Mouse (Mus musculus) midbrain, embryonic 15.5 days (tissue): ENCODE data around the gene Cmss1. TPM values are rescaled to one million over a fixed set of nuclear protein-coding genes. Genes with fewer than 3 reads are reported as not detected.

Source experiments
- ATAC-seq: fragments of 200-750 bp; cut with Nextera tagmentation; replicated peaks from 2 replicates; pipeline ENCODE4 v1.8.0; 2017; ENCODE audit warnings: moderate TSS enrichment
- H3K27ac ChIP-seq: fragments of 300-500 bp; sonication (generic); 2 replicates; pipeline ENCODE4 v1.5.1; 2015; ENCODE audit warnings: mild to moderate bottlenecking, inconsistent platforms
- H3K27me3 ChIP-seq: fragments of 300-500 bp; sonication (generic); replicated peaks from 2 replicates; pipeline ENCODE4 v1.6.1; 2015; ENCODE audit warnings: inconsistent platforms
- H3K36me3 ChIP-seq: fragments of 300-500 bp; sonication (generic); replicated peaks from 2 replicates; pipeline ENCODE4 v1.6.1; 2015; ENCODE audit warnings: inconsistent platforms
- H3K4me1 ChIP-seq: fragments of 300-500 bp; sonication (generic); 2 replicates; pipeline ENCODE4 v1.6.1; 2015; ENCODE audit warnings: inconsistent platforms
- H3K4me2 ChIP-seq: fragments of 300-500 bp; sonication (generic); 2 replicates; pipeline ENCODE4 v1.6.1; 2015; ENCODE audit warnings: inconsistent platforms, mild to moderate bottlenecking, moderate library complexity
- H3K4me3 ChIP-seq: fragments of 300-500 bp; sonication (generic); 2 replicates; pipeline ENCODE4 v1.5.1; 2015; ENCODE audit warnings: mild to moderate bottlenecking, inconsistent platforms
- H3K9ac ChIP-seq: fragments of 300-500 bp; sonication (generic); 2 replicates; pipeline ENCODE4 v1.6.1; 2015; ENCODE audit warnings: mild to moderate bottlenecking, inconsistent platforms
- H3K9me3 ChIP-seq: fragments of 300-500 bp; sonication (generic); 2 replicates; pipeline ENCODE4 v1.6.1; 2016; ENCODE audit warnings: inconsistent platforms
- WGBS: fragments of 180-500 bp; shearing (Covaris S2); methylation state at CpG from one replicate; pipeline ENCODE4 v1.1.7; 2015; ENCODE audit warnings: mixed read lengths; 5-methylcytosine and 5-hydroxymethylcytosine counted together
- polyA plus RNA-seq: library from polyadenylated mRNA; unstranded; fragments of >200 nt; fragmentation: Nextera tagmentation; extraction: Ambion mirVana; gene quantifications from 2 replicates; pipeline ENCODE4 v1.2.1, GENCODE M21; 2015

Gene Cmss1
- polyA plus RNA-seq, 1 experiment from 2014 or later, result 36.4 TPM

DNA sequence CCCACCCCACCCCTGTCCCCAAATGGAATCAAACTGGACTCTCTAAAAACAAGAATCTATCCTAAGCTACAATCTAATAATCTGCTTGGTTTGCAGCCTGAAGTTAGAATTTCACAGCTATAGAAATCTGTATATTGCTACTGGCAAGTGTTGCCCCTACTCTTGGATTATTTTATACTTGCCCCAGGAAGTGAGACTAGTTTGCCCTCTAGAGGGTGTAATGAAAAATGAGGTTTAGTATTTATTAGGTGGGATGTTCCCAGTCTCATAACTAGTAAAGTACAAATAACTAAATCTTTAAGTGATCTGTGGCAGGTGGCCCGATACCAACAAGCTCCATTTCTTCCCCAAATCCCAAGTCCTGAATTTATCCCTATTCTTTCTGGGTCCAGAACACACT is 29.1 kb downstream of the Cmss1 start:
- Histone ChIP-seq H3K27me3 (no peaks in the 10 kb centered on the region), H3K4me3 (no peak overlapping the region), H3K9me3 (no peaks in the 10 kb centered on the region), H3K4me2 (no peak overlapping the region), H3K36me3 (no peaks in the 10 kb centered on the region), H3K9ac (no peak overlapping the region), H3K4me1 (no peaks in the 10 kb centered on the region), H3K27ac (no peak overlapping the region)
- WGBS, result 89% methylated on average over 1 of the region's 1 CpGs
- no peak for ATAC-seq

GRCm38 (mm10) chr16:57575764-57576388 is 30.8 kb downstream of the Cmss1 start:
- H3K27ac ChIP-seq, result no peak overlapping the region
- no peaks in the 10 kb centered on the region for H3K9me3 ChIP-seq
- no peaks in the 10 kb centered on the region for H3K4me1 ChIP-seq
- no peak overlapping the region for H3K4me2 ChIP-seq
- WGBS, result 97% methylated on average over 1 of the region's 1 CpGs
- ATAC-seq, result no peak
- H3K36me3 ChIP-seq, result no peaks in the 10 kb centered on the region
- no peak overlapping the region for H3K4me3 ChIP-seq
- H3K27me3 ChIP-seq, result no peaks in the 10 kb centered on the region
- no peak overlapping the region for H3K9ac ChIP-seq

DNA sequence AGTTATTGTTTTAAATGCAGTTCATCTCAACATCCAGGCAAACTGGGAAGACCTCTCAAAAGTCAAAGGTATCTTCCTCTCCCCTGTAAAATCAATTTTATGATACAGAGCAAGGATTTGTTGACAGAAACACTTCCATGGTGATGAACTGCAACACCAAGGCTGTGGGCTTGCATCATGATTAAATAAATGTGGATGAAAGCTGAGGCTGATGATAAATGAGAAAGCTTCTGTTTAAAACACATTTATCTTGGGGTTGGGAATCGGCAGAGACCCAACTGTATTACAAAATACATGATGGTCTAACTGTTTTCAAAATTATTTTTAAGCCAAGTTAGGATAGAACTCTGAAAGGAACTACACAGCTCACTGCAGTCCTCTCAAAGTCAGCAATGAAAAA is 32.8 kb downstream of the Cmss1 start:
- Histone ChIP-seq H3K9ac (no peak overlapping the region), H3K4me3 (no peak overlapping the region), H3K4me1 (no peaks in the 10 kb centered on the region), H3K27me3 (no peaks in the 10 kb centered on the region), H3K36me3 (no peaks in the 10 kb centered on the region), H3K4me2 (no peak overlapping the region), H3K27ac (no peak overlapping the region), H3K9me3 (no peaks in the 10 kb centered on the region)
- 90% methylated on average over 1 of the region's 1 CpGs for WGBS
- no peak for ATAC-seq

GRCm38 (mm10) chr16:57570789-57571311 is 35.8 kb downstream of the Cmss1 start:
- no peak overlapping the region for H3K4me2 ChIP-seq
- ATAC-seq, result no peak
- no peak overlapping the region for H3K9ac ChIP-seq
- H3K27ac ChIP-seq, result no peak overlapping the region
- WGBS, result 86% methylated on average over 5 of the region's 5 CpGs
- H3K36me3 ChIP-seq, result no peaks in the 10 kb centered on the region
- no peak overlapping the region for H3K4me3 ChIP-seq
- H3K4me1 ChIP-seq, result no peaks in the 10 kb centered on the region
- no peaks in the 10 kb centered on the region for H3K9me3 ChIP-seq
- H3K27me3 ChIP-seq, result no peaks in the 10 kb centered on the region

DNA sequence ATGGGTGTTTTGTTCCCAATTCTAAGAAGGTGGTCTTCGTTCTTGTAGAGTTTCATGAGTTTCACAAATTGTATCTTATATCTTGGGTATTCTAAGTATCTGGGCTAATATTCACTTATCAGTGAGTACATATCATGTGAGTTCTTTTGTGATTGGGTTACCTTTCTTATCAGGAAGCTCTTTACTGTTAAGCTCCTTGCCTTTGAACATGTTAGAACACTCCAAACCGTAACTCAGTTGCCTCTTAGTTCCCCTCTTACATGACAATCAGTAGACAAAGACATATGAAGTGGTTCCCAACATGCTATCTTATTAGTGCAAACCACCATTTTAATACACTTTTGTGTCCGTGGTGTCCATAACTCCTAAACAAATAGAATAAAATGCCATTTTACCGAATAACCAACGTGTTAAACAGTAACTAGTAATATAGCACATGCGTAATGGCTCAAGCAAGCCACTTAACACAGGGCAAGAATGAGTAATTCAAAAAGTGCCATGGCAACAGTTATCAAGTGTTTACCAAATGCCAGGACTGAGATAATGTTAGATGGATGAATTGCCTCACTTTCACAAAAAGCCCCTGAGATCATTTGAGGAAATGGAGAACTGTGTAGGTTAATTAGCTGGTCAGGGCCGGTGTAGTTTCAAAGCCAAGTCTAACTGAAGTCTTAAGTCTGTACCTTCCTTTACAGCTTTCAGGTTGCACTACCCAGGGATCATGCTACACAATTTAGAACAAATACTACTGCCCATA is 37.8 kb downstream of the Cmss1 start:
- no peak overlapping the region for H3K4me2 ChIP-seq
- no peak overlapping the region for H3K4me3 ChIP-seq
- ATAC-seq, result no peak
- WGBS, result 95% methylated on average over 7 of the region's 7 CpGs
- no peaks in the 10 kb centered on the region for H3K27me3 ChIP-seq
- no peaks in the 10 kb centered on the region for H3K4me1 ChIP-seq
- H3K36me3 ChIP-seq, result no peaks in the 10 kb centered on the region
- no peak overlapping the region for H3K27ac ChIP-seq
- no peak overlapping the region for H3K9ac ChIP-seq
- no peaks in the 10 kb centered on the region for H3K9me3 ChIP-seq

- no peaks in the 10 kb centered on the region for H3K27me3 ChIP-seq
- WGBS, result 86% methylated on average over 3 of the region's 3 CpGs
- no peak overlapping the region for H3K4me3 ChIP-seq
- H3K36me3 ChIP-seq, result no peaks in the 10 kb centered on the region
- H3K27ac ChIP-seq, result no peak overlapping the region
- no peaks in the 10 kb centered on the region for H3K9me3 ChIP-seq
- no peaks in the 10 kb centered on the region for H3K4me1 ChIP-seq
- no peak overlapping the region for H3K9ac ChIP-seq
- ATAC-seq, result no peak
- no peak overlapping the region for H3K4me2 ChIP-seq
These were observed 40.4 kb downstream of the Cmss1 start for GRCm38 (mm10) chr16:57566215-57566614.

DNA sequence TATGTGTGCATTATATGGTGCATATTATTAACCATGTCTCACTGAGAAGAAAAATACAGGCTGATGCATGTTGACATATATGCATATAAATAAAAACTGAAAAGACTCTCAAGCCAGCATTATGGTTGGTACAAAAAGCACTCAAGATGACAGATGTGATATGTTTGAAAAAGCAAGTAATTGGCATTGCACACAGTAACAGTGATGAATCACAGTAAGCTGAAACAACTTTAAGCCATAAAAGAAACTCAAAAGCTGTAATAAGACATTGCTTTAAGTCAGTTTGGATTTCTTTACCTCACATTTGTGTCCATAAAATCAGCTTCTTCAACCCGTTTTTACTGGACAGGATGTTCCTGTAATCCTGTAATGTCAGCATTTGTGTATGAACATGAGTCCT is 41.9 kb downstream of the Cmss1 start:
- no peak overlapping the region for H3K27ac ChIP-seq
- 73% methylated on average over 1 of the region's 1 CpGs for WGBS
- no peak overlapping the region for H3K4me3 ChIP-seq
- H3K27me3 ChIP-seq, result no peaks in the 10 kb centered on the region
- no peak overlapping the region for H3K9ac ChIP-seq
- H3K4me1 ChIP-seq, result no peaks in the 10 kb centered on the region
- no peak for ATAC-seq
- no peaks in the 10 kb centered on the region for H3K36me3 ChIP-seq
- no peaks in the 10 kb centered on the region for H3K9me3 ChIP-seq
- H3K4me2 ChIP-seq, result no peak overlapping the region

DNA sequence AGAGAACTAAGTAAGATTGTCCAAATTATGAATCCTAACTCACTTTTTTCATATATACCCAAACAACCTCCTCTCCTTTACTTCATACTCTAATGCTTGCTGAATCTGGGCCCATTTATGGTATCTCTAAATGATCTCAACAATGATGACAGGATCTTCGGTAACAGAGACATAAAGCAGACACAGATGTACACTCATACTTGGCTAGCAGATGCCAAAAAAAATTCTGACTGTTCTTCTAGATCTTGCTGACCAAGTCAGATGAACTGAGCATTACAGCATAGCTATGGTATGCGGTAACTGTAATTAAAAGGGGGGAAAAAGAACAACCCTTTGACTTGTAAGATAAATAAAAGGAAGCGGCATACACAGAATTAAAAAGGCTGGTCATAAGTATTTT is 43.2 kb downstream of the Cmss1 start:
- Histone ChIP-seq H3K4me3 (no peak overlapping the region), H3K4me2 (no peak overlapping the region), H3K27ac (no peak overlapping the region), H3K9ac (no peak overlapping the region), H3K27me3 (no peaks in the 10 kb centered on the region), H3K36me3 (no peaks in the 10 kb centered on the region), H3K4me1 (no peaks in the 10 kb centered on the region), H3K9me3 (no peaks in the 10 kb centered on the region)
- 95% methylated on average over 3 of the region's 3 CpGs for WGBS
- no peak for ATAC-seq

GRCm38 (mm10) chr16:57560185-57560584 is 46.5 kb downstream of the Cmss1 start:
- WGBS, result 91% methylated on average over 1 of the region's 1 CpGs
- no peak for ATAC-seq
- Histone ChIP-seq H3K4me3 (no peak overlapping the region), H3K9ac (no peak overlapping the region), H3K9me3 (no peaks in the 10 kb centered on the region), H3K36me3 (no peaks in the 10 kb centered on the region), H3K4me1 (no peaks in the 10 kb centered on the region), H3K27ac (no peak overlapping the region), H3K4me2 (no peak overlapping the region), H3K27me3 (no peaks in the 10 kb centered on the region)

DNA sequence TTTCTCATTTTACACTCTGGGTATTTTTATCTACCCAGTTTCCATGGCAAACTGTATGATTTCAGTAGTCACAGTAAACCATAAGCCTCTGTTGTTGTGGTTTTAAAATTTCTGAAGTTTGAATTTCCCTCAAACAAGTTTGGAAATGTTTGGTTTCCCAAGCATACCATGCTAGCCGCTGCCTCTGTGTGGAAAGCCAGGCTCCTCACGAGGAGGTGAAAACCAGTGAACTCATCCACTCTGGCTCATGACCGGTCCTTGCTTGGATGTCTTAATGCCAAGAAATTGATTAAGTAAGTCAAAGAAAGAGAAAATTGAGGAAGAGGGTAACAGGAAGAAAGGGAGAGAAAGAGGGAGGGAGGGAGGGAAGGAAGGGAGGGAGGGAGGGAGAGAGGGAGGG is 48.4 kb downstream of the Cmss1 start:
- Histone ChIP-seq H3K27ac (no peak overlapping the region), H3K9ac (no peak overlapping the region), H3K9me3 (no peaks in the 10 kb centered on the region), H3K4me3 (no peak overlapping the region), H3K36me3 (no peaks in the 10 kb centered on the region), H3K4me1 (no peaks in the 10 kb centered on the region), H3K4me2 (no peak overlapping the region), H3K27me3 (no peaks in the 10 kb centered on the region)
- no peak for ATAC-seq
- 93% methylated on average over 3 of the region's 3 CpGs for WGBS

DNA sequence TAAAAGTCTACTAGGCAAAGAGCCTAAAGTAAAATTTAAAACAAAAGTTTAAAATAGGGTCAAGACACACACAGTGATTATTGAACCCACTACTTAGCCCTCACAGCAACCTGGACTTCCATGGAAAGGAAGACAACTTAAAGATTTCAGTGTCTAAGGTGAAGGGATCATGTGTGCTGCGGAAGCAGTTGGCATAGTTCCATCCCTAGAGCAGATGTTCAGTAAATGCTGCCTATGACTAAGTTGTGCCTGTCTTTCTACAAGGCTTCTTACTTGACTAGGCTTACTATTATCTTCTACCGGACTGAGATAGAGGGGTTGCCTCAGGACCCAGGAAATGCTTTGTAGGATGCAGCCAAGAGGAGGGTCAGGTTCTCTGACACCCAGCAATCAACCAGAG is 50.4 kb downstream of the Cmss1 start:
- no peak overlapping the region for H3K4me2 ChIP-seq
- H3K27me3 ChIP-seq, result no peaks in the 10 kb centered on the region
- H3K9me3 ChIP-seq, result no peaks in the 10 kb centered on the region
- no peaks in the 10 kb centered on the region for H3K36me3 ChIP-seq
- no peak overlapping the region for H3K27ac ChIP-seq
- no peaks in the 10 kb centered on the region for H3K4me1 ChIP-seq
- no peak overlapping the region for H3K4me3 ChIP-seq
- H3K9ac ChIP-seq, result no peak overlapping the region
- no peak for ATAC-seq
- 89% methylated on average over 2 of the region's 2 CpGs for WGBS

- Histone ChIP-seq H3K4me3 (no peak overlapping the region), H3K9me3 (no peaks in the 10 kb centered on the region), H3K4me1 (no peaks in the 10 kb centered on the region), H3K4me2 (no peak overlapping the region), H3K27me3 (no peaks in the 10 kb centered on the region; the same call in 1 of the 2 replicates), H3K27ac (no peak overlapping the region), H3K9ac (no peak overlapping the region), H3K36me3 (no peaks in the 10 kb centered on the region)
- ATAC-seq, result no peak
- WGBS, result 59% methylated on average over 4 of the region's 4 CpGs
These were observed 51.0 kb downstream of the Cmss1 start for GRCm38 (mm10) chr16:57555667-57556066.

DNA sequence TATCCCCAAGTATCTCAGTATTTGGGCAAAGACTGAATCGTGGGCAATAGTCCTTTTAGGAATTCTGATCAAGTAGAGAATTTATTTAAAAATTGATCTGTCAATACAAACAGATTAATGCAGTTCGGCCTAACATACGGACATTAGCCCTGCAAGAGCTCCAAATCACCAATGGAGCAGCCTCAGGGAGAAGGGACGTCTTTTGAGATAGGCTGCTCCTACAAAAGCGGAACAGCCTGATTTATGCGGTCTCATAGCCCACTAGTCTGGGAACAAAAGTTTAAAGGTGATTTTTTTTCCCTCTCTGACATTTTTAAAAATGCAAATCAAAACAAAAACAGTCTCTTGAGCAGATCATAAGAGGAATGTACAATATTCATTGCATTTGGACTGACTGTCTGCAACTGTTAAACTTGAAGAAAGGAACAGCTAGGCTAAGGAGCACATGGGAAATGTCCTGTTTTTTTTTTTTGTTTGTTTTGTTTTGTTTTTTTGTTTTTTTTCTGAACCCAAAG is 51.7 kb downstream of the Cmss1 start:
- Histone ChIP-seq H3K4me2 (no peak overlapping the region), H3K36me3 (no peaks in the 10 kb centered on the region), H3K27me3 (no peaks in the 10 kb centered on the region; the same call in 1 of the 2 replicates), H3K4me3 (no peak overlapping the region), H3K4me1 (no peaks in the 10 kb centered on the region), H3K27ac (no peak overlapping the region), H3K9ac (no peak overlapping the region), H3K9me3 (no peaks in the 10 kb centered on the region)
- no peak for ATAC-seq
- WGBS, result 72% methylated on average over 6 of the region's 6 CpGs
